Mouse (Mus musculus) stomach, postnatal 0 days (tissue): ENCODE data around the gene Cep250.

ENCODE experiments used
- CTCF ChIP-seq: IDR thresholded peaks from 2 replicates; pipeline ENCODE4 v1.5.1; 2016; ENCODE audit warnings: antibody characterized with exemption, low read depth, mild to moderate bottlenecking, moderate library complexity
- EP300 ChIP-seq: optimal IDR thresholded peaks from 2 replicates; pipeline ENCODE3; 2016; ENCODE audit warnings: antibody characterized with exemption

GRCm38 (mm10) chr2:156025482-156025881 is 69.2 kb downstream of the Cep250 start:
- no peak for TF ChIP-seq CTCF
- no peak for TF ChIP-seq EP300
